Mouse (Mus musculus): ENCODE results near the gene Sorbs2. TPM values are rescaled to one million over a fixed set of nuclear protein-coding genes. Genes with fewer than 3 reads are reported as not detected.

Gene Sorbs2
- polyA plus RNA-seq, 1 experiment from 2014 or later: 60.9 TPM

- Histone ChIP-seq H3K36me3 (ENCODE audit: control insufficient read depth, insufficient read depth, low read length) (no peaks in the 10 kb centered on the region), H3K9ac (ENCODE audit: low read depth, low read length) (no peak overlapping the region), H3K4me2 (ENCODE audit: low read length) (no peak overlapping the region), H3K27ac (ENCODE audit: low read length) (no peak overlapping the region), H3K4me1 (ENCODE audit: control insufficient read depth, insufficient read depth, low read length) (peaks cover 6% of the 10 kb centered on the region), H3K9me3 (replicated peaks; ENCODE audit: control insufficient read depth, low read length, poor library complexity, severe bottlenecking) (no peaks in the 10 kb centered on the region), H3K4me3 (ENCODE audit: low read depth, low read length) (no peak overlapping the region), H3K27me3 (ENCODE audit: control insufficient read depth, insufficient read depth, low read depth, low read length) (no peaks in the 10 kb centered on the region)
- WGBS: 34% methylated on average over 4 of the region's 4 CpGs
- peak; percentile 74; the same call in 1 of the 2 replicates for ATAC-seq
Observed at GRCm38 (mm10) chr8:45703700-45704101, 196.1 kb downstream of the Sorbs2 start.

GRCm38 (mm10) chr8:45709098-45709497 lies 201.5 kb downstream of the Sorbs2 start:
- no peak overlapping the region for H3K4me3 ChIP-seq (ENCODE audit: low read depth, low read length)
- no peaks in the 10 kb centered on the region for H3K36me3 ChIP-seq (ENCODE audit: control insufficient read depth, insufficient read depth, low read length)
- H3K9me3 ChIP-seq (replicated peaks; ENCODE audit: control insufficient read depth, low read length, poor library complexity, severe bottlenecking): no peaks in the 10 kb centered on the region
- H3K27ac ChIP-seq (ENCODE audit: low read length): no peak overlapping the region
- no peaks in the 10 kb centered on the region for H3K4me1 ChIP-seq (ENCODE audit: control insufficient read depth, insufficient read depth, low read length)
- whole genome bisulfite sequencing: 83% methylated on average over 4 of the region's 4 CpGs
- no peak overlapping the region for H3K4me2 ChIP-seq (ENCODE audit: low read length)
- H3K27me3 ChIP-seq (ENCODE audit: control insufficient read depth, insufficient read depth, low read depth, low read length): no peaks in the 10 kb centered on the region
- H3K9ac ChIP-seq (ENCODE audit: low read depth, low read length): no peak overlapping the region
- ATAC-seq: no peak

GRCm38 (mm10) chr8:45709734-45710133 lies 202.1 kb downstream of the Sorbs2 start:
- Histone ChIP-seq H3K36me3 (ENCODE audit: control insufficient read depth, insufficient read depth, low read length) (no peaks in the 10 kb centered on the region), H3K9me3 (replicated peaks; ENCODE audit: control insufficient read depth, low read length, poor library complexity, severe bottlenecking) (no peaks in the 10 kb centered on the region), H3K27ac (ENCODE audit: low read length) (no peak overlapping the region), H3K9ac (ENCODE audit: low read depth, low read length) (no peak overlapping the region), H3K27me3 (ENCODE audit: control insufficient read depth, insufficient read depth, low read depth, low read length) (no peaks in the 10 kb centered on the region), H3K4me1 (ENCODE audit: control insufficient read depth, insufficient read depth, low read length) (peaks cover 2% of the 10 kb centered on the region), H3K4me3 (ENCODE audit: low read depth, low read length) (no peak overlapping the region), H3K4me2 (ENCODE audit: low read length) (no peak overlapping the region)
- 82% methylated on average over 4 of the region's 4 CpGs for WGBS
- ATAC-seq: no peak

- WGBS: 90% methylated on average over 6 of the region's 6 CpGs
- no peak overlapping the region for H3K27ac ChIP-seq (ENCODE audit: low read length)
- H3K4me1 ChIP-seq (ENCODE audit: control insufficient read depth, insufficient read depth, low read length): peaks cover 8% of the 10 kb centered on the region
- no peak overlapping the region for H3K9ac ChIP-seq (ENCODE audit: low read depth, low read length)
- H3K4me3 ChIP-seq (ENCODE audit: low read depth, low read length): no peak overlapping the region
- no peak for ATAC-seq
- H3K36me3 ChIP-seq (ENCODE audit: control insufficient read depth, insufficient read depth, low read length): no peaks in the 10 kb centered on the region
- H3K4me2 ChIP-seq (ENCODE audit: low read length): no peak overlapping the region
- H3K27me3 ChIP-seq (ENCODE audit: control insufficient read depth, insufficient read depth, low read depth, low read length): no peaks in the 10 kb centered on the region
- no peaks in the 10 kb centered on the region for H3K9me3 ChIP-seq (replicated peaks; ENCODE audit: control insufficient read depth, low read length, poor library complexity, severe bottlenecking)
Observed at GRCm38 (mm10) chr8:45712610-45713009, 205.0 kb downstream of the Sorbs2 start.

GRCm38 (mm10) chr8:45714806-45715205 lies 207.2 kb downstream of the Sorbs2 start:
- H3K27me3 ChIP-seq (ENCODE audit: control insufficient read depth, insufficient read depth, low read depth, low read length): no peaks in the 10 kb centered on the region

GRCm38 (mm10) chr8:45715330-45716027 lies 207.9 kb downstream of the Sorbs2 start:
- Histone ChIP-seq H3K27ac (ENCODE audit: low read length) (no peak overlapping the region), H3K9me3 (replicated peaks; ENCODE audit: control insufficient read depth, low read length, poor library complexity, severe bottlenecking) (no peaks in the 10 kb centered on the region), H3K27me3 (ENCODE audit: control insufficient read depth, insufficient read depth, low read depth, low read length) (no peaks in the 10 kb centered on the region), H3K4me2 (ENCODE audit: low read length) (no peak overlapping the region), H3K4me3 (ENCODE audit: low read depth, low read length) (no peak overlapping the region), H3K4me1 (ENCODE audit: control insufficient read depth, insufficient read depth, low read length) (peaks cover 10% of the 10 kb centered on the region), H3K36me3 (ENCODE audit: control insufficient read depth, insufficient read depth, low read length) (no peaks in the 10 kb centered on the region), H3K9ac (ENCODE audit: low read depth, low read length) (no peak overlapping the region)
- ATAC-seq: no peak
- 43% methylated on average over 13 of the region's 13 CpGs for WGBS

More at GRCm38 (mm10) chr8:45714806-45715205, 207.2 kb downstream of the Sorbs2 start:
- no peaks in the 10 kb centered on the region for H3K9me3 ChIP-seq (replicated peaks; ENCODE audit: control insufficient read depth, low read length, poor library complexity, severe bottlenecking)
- no peak for ATAC-seq
- WGBS: 14% methylated on average over 3 of the region's 3 CpGs
- H3K36me3 ChIP-seq (ENCODE audit: control insufficient read depth, insufficient read depth, low read length): no peaks in the 10 kb centered on the region
- H3K4me1 ChIP-seq (ENCODE audit: control insufficient read depth, insufficient read depth, low read length): peaks cover 10% of the 10 kb centered on the region
- H3K4me2 ChIP-seq (ENCODE audit: low read length): no peak overlapping the region
- no peak overlapping the region for H3K27ac ChIP-seq (ENCODE audit: low read length)
- H3K9ac ChIP-seq (ENCODE audit: low read depth, low read length): no peak overlapping the region
- H3K4me3 ChIP-seq (ENCODE audit: low read depth, low read length): no peak overlapping the region

GRCm38 (mm10) chr8:45719776-45720175 lies 212.2 kb downstream of the Sorbs2 start:
- peaks cover 8% of the 10 kb centered on the region for H3K4me1 ChIP-seq (ENCODE audit: control insufficient read depth, insufficient read depth, low read length)
- no peaks in the 10 kb centered on the region for H3K27me3 ChIP-seq (ENCODE audit: control insufficient read depth, insufficient read depth, low read depth, low read length)
- no peaks in the 10 kb centered on the region for H3K36me3 ChIP-seq (ENCODE audit: control insufficient read depth, insufficient read depth, low read length)
- H3K9ac ChIP-seq (ENCODE audit: low read depth, low read length): no peak overlapping the region
- 73% methylated on average over 8 of the region's 8 CpGs for WGBS
- H3K27ac ChIP-seq (ENCODE audit: low read length): no peak overlapping the region
- H3K4me2 ChIP-seq (ENCODE audit: low read length): no peak overlapping the region
- no peaks in the 10 kb centered on the region for H3K9me3 ChIP-seq (replicated peaks; ENCODE audit: control insufficient read depth, low read length, poor library complexity, severe bottlenecking)
- ATAC-seq: no peak
- no peak overlapping the region for H3K4me3 ChIP-seq (ENCODE audit: low read depth, low read length)

- WGBS: 87% methylated on average over 3 of the region's 3 CpGs
- H3K9ac ChIP-seq (ENCODE audit: low read depth, low read length): no peak overlapping the region
- H3K9me3 ChIP-seq (replicated peaks; ENCODE audit: control insufficient read depth, low read length, poor library complexity, severe bottlenecking): no peaks in the 10 kb centered on the region
- no peaks in the 10 kb centered on the region for H3K36me3 ChIP-seq (ENCODE audit: control insufficient read depth, insufficient read depth, low read length)
- no peak for ATAC-seq
- no peak overlapping the region for H3K4me3 ChIP-seq (ENCODE audit: low read depth, low read length)
- no peaks in the 10 kb centered on the region for H3K27me3 ChIP-seq (ENCODE audit: control insufficient read depth, insufficient read depth, low read depth, low read length)
- no peaks in the 10 kb centered on the region for H3K4me1 ChIP-seq (ENCODE audit: control insufficient read depth, insufficient read depth, low read length)
- no peak overlapping the region for H3K4me2 ChIP-seq (ENCODE audit: low read length)
- no peak overlapping the region for H3K27ac ChIP-seq (ENCODE audit: low read length)
Observed at GRCm38 (mm10) chr8:45724204-45724603, 216.6 kb downstream of the Sorbs2 start.

- Histone ChIP-seq H3K9ac (ENCODE audit: low read depth, low read length) (no peak overlapping the region), H3K4me2 (ENCODE audit: low read length) (no peak overlapping the region), H3K27ac (ENCODE audit: low read length) (no peak overlapping the region), H3K4me3 (ENCODE audit: low read depth, low read length) (no peak overlapping the region), H3K9me3 (replicated peaks; ENCODE audit: control insufficient read depth, low read length, poor library complexity, severe bottlenecking) (no peaks in the 10 kb centered on the region), H3K27me3 (ENCODE audit: control insufficient read depth, insufficient read depth, low read depth, low read length) (no peaks in the 10 kb centered on the region), H3K36me3 (ENCODE audit: control insufficient read depth, insufficient read depth, low read length) (no peaks in the 10 kb centered on the region), H3K4me1 (ENCODE audit: control insufficient read depth, insufficient read depth, low read length) (no peaks in the 10 kb centered on the region)
- ATAC-seq: no peak
- whole genome bisulfite sequencing: 90% methylated on average over 5 of the region's 5 CpGs
Observed at GRCm38 (mm10) chr8:45725321-45725720, 217.7 kb downstream of the Sorbs2 start.

All from midbrain, embryonic 16.5 days (tissue).